Mouse (Mus musculus) hindbrain, embryonic 15.5 days (tissue): ENCODE measurements around the gene Fmo5. TPM values are rescaled to one million over a fixed set of nuclear protein-coding genes. Genes with fewer than 3 reads are reported as not detected.

Source experiments
- ATAC-seq: fragments of 200-750 bp; cut with Nextera tagmentation; 2 replicates; pipeline ENCODE4 v1.8.0; 2017; ENCODE audit warnings: low read depth, moderate number of reproducible peaks, moderate TSS enrichment; ENCODE audit not compliant: low FRiP score
- H3K27ac ChIP-seq: fragments of 300-500 bp; sonication (generic); replicated peaks from 2 replicates; pipeline ENCODE4 v1.5.1; 2015; ENCODE audit warnings: mild to moderate bottlenecking, inconsistent platforms
- H3K27me3 ChIP-seq: fragments of 300-500 bp; sonication (generic); 2 replicates; pipeline ENCODE4 v1.6.1; 2015; ENCODE audit warnings: control low read depth, inconsistent platforms
- H3K36me3 ChIP-seq: fragments of 300-500 bp; sonication (generic); 2 replicates; pipeline ENCODE4 v1.6.1; 2015; ENCODE audit warnings: control low read depth, inconsistent platforms
- H3K4me1 ChIP-seq: fragments of 300-500 bp; sonication (generic); replicated peaks from 2 replicates; pipeline ENCODE4 v1.6.1; 2015; ENCODE audit warnings: control low read depth, inconsistent platforms
- H3K4me2 ChIP-seq: fragments of 300-500 bp; sonication (generic); 2 replicates; pipeline ENCODE4 v1.6.1; 2015; ENCODE audit warnings: moderate library complexity, mild to moderate bottlenecking, inconsistent platforms
- H3K4me3 ChIP-seq: fragments of 300-500 bp; sonication (generic); 2 replicates; pipeline ENCODE4 v1.5.1; 2015; ENCODE audit warnings: mild to moderate bottlenecking, inconsistent platforms
- H3K9ac ChIP-seq: fragments of 300-500 bp; sonication (generic); 2 replicates; pipeline ENCODE4 v1.6.1; 2015; ENCODE audit warnings: inconsistent platforms
- H3K9me3 ChIP-seq: fragments of 300-500 bp; sonication (generic); 2 replicates; pipeline ENCODE4 v1.6.1; 2016; ENCODE audit warnings: control low read depth, inconsistent platforms
- WGBS: fragments of 180-500 bp; shearing (Covaris S2); methylation state at CpG from one replicate; pipeline ENCODE4 v1.1.7; 2015; 5-methylcytosine and 5-hydroxymethylcytosine counted together
- polyA plus RNA-seq: library from polyadenylated mRNA; unstranded; fragments of >200 nt; fragmentation: Nextera tagmentation; extraction: Ambion mirVana; gene quantifications from 2 replicates; pipeline ENCODE4 v1.2.1, GENCODE M21; 2015

Gene Fmo5
- polyA plus RNA-seq, 1 experiment from 2014 or later = 0.62 TPM

DNA sequence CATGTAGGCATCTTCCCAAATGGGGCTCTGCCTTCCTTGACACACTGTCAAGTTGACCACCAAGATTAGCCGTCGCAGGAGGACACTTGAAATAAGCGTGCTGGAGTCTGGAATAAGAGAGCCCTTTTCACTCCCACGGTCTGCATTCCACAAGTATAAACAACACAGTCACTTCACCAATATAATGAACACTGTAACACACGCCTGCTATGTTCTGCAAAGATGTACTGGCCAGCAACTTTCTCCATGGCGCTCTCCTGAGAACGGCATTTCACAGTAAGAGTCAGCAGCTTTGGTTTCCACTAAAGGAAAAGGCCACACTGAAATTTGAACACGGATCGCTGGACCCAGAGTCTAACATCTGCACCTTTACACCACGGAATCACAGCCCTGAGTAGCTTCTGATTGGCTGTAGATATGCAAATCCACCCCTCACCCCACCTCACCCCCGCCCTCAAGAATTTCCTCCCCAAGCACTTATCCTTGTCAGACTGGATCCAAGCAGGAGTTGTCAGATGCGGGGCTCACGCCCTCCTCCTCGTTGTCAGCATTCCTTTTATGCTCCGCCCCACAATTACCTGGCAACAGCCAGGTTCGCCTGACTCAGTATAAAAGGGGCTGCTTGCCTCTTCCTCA, 55.1 kb downstream of the Fmo5 start:
- H3K4me2 ChIP-seq = peak overlapping the region; percentile 39
- peaks cover 20% of the 10 kb centered on the region for H3K4me1 ChIP-seq
- peak overlapping the region; percentile 13; the same call in 1 of the 2 replicates for H3K4me3 ChIP-seq
- ATAC-seq = no peak
- H3K27me3 ChIP-seq = peaks cover 10% of the 10 kb centered on the region; the same call in 1 of the 2 replicates
- no peak overlapping the region for H3K27ac ChIP-seq
- H3K9me3 ChIP-seq = no peaks in the 10 kb centered on the region
- 6% methylated on average over 16 of the region's 16 CpGs for WGBS
- H3K36me3 ChIP-seq = no peaks in the 10 kb centered on the region
- H3K9ac ChIP-seq = no peak overlapping the region

DNA sequence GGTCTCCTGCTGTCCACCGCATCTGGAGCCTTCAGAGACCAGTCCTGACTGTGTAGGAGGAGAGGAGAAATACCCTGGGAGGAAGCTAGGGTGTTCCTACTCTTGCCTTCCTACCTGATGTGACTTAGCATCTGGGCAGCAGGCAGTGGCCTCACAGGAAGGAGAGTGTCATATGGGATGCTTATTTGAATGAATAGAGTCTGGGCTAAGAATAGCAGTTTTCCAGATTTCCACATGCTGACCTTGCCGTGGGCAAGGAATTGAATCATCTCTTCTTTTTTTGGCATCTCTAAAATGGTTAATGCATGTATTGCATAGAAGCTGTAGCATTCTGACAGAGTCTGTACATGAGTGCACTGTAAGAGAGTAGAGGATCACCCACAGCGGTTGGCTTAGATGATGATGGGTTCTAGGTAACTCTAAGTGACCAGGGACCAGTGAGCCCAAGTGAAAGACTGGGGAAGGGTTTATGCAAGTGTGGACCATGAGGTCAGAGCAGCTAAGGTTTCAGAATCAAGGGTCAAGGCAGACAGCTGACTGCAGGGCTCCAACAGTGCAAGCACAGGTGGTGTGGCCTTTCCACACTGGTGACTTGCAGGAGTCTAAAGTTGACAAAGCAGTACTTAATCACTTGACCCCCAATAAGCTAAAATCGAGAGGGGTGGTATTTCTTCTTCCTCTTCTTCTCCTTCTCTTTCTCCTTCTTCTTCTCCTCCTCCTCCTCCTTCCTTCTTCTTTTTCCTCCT, 57.9 kb downstream of the Fmo5 start:
- Histone ChIP-seq H3K27ac (no peak overlapping the region), H3K9me3 (no peaks in the 10 kb centered on the region), H3K4me2 (no peak overlapping the region), H3K27me3 (peaks cover 10% of the 10 kb centered on the region; the same call in 1 of the 2 replicates), H3K4me3 (no peak overlapping the region), H3K36me3 (peaks cover 11% of the 10 kb centered on the region; the same call in 1 of the 2 replicates), H3K9ac (no peak overlapping the region), H3K4me1 (peaks cover 12% of the 10 kb centered on the region)
- no peak for ATAC-seq
- 89% methylated on average over 4 of the region's 4 CpGs for WGBS

GRCm38 (mm10) chr3:97689289-97689688, 60.7 kb downstream of the Fmo5 start:
- Histone ChIP-seq H3K4me3 (no peak overlapping the region), H3K4me2 (no peak overlapping the region), H3K9ac (no peak overlapping the region), H3K36me3 (peaks cover 32% of the 10 kb centered on the region), H3K4me1 (no peaks in the 10 kb centered on the region), H3K9me3 (no peaks in the 10 kb centered on the region), H3K27ac (no peak overlapping the region), H3K27me3 (no peaks in the 10 kb centered on the region)
- ATAC-seq = no peak
- 82% methylated on average over 2 of the region's 2 CpGs for WGBS

- Histone ChIP-seq H3K36me3 (peaks cover 45% of the 10 kb centered on the region), H3K27me3 (no peaks in the 10 kb centered on the region), H3K9me3 (no peaks in the 10 kb centered on the region), H3K4me2 (no peak overlapping the region), H3K4me1 (no peaks in the 10 kb centered on the region), H3K9ac (no peak overlapping the region), H3K4me3 (no peak overlapping the region), H3K27ac (no peak overlapping the region)
- 65% methylated on average over 7 of the region's 7 CpGs for WGBS
- no peak for ATAC-seq
Measured at GRCm38 (mm10) chr3:97690590-97690989, 62.0 kb downstream of the Fmo5 start.

- Histone ChIP-seq H3K4me1 (no peaks in the 10 kb centered on the region), H3K27me3 (no peaks in the 10 kb centered on the region), H3K4me2 (no peak overlapping the region), H3K4me3 (no peak overlapping the region), H3K9ac (no peak overlapping the region), H3K9me3 (no peaks in the 10 kb centered on the region), H3K27ac (no peak overlapping the region), H3K36me3 (peaks cover 50% of the 10 kb centered on the region)
- WGBS = 56% methylated on average over 12 of the region's 12 CpGs
- ATAC-seq = peak; percentile 60; the same call in 1 of the 2 replicates
Measured at GRCm38 (mm10) chr3:97691443-97692017, 62.9 kb downstream of the Fmo5 start.

GRCm38 (mm10) chr3:97693806-97694205, 65.2 kb downstream of the Fmo5 start:
- no peak overlapping the region for H3K4me3 ChIP-seq
- H3K36me3 ChIP-seq = peaks cover 64% of the 10 kb centered on the region
- H3K9me3 ChIP-seq = no peaks in the 10 kb centered on the region
- no peak overlapping the region for H3K27ac ChIP-seq
- no peak overlapping the region for H3K9ac ChIP-seq
- no peaks in the 10 kb centered on the region for H3K4me1 ChIP-seq
- no peak overlapping the region for H3K4me2 ChIP-seq
- H3K27me3 ChIP-seq = no peaks in the 10 kb centered on the region
- ATAC-seq = no peak
- WGBS = 93% methylated on average over 6 of the region's 6 CpGs

DNA sequence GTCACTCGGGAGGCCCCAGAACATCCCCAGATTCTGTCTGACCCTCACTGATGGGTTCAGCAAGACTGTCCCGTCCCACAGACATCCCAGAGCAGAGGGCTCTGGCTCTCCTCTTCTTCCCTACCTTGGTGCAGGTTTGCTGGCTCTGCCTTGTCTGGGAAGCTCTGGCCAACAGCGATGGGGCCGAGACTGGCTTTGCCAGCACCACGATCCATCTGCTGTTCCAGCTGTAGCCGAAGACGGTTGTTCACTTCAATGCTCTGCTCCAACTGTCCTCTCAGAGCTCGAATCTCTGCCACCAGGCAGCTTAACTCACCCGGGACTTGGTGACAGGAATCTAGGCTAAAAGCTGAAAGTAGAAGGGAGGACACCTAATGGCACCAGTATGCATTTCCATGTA, 68.3 kb downstream of the Fmo5 start:
- no peak overlapping the region for H3K9ac ChIP-seq
- no peaks in the 10 kb centered on the region for H3K27me3 ChIP-seq
- H3K36me3 ChIP-seq = peaks cover 74% of the 10 kb centered on the region
- H3K27ac ChIP-seq = no peak overlapping the region
- H3K9me3 ChIP-seq = no peaks in the 10 kb centered on the region
- H3K4me3 ChIP-seq = no peak overlapping the region
- no peaks in the 10 kb centered on the region for H3K4me1 ChIP-seq
- H3K4me2 ChIP-seq = no peak overlapping the region
- ATAC-seq = no peak
- 90% methylated on average over 9 of the region's 9 CpGs for WGBS

DNA sequence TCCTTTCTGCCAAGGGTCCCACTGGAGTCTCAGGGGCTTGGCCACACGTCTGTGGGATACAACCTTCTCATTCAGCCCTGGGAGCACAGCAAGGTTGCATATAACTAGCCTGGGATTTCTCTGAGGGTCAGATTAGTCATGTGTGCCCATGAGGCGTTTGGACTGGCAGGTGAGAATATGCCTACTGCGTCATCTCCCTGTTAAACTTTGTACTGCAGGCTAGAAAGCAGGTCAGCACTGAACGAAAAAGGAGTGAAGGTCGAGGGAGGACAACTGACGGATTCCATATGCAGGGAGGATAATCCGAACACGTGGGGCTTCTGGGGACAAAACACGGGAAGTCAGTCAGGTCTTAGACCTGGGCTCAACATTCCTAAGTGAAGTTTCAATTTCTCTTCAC, 68.7 kb downstream of the Fmo5 start:
- no peak for ATAC-seq
- Histone ChIP-seq H3K9ac (no peak overlapping the region), H3K36me3 (peaks cover 76% of the 10 kb centered on the region), H3K27ac (no peak overlapping the region), H3K4me2 (no peak overlapping the region), H3K4me1 (no peaks in the 10 kb centered on the region), H3K27me3 (no peaks in the 10 kb centered on the region), H3K9me3 (no peaks in the 10 kb centered on the region), H3K4me3 (no peak overlapping the region)
- WGBS = 85% methylated on average over 9 of the region's 9 CpGs

DNA sequence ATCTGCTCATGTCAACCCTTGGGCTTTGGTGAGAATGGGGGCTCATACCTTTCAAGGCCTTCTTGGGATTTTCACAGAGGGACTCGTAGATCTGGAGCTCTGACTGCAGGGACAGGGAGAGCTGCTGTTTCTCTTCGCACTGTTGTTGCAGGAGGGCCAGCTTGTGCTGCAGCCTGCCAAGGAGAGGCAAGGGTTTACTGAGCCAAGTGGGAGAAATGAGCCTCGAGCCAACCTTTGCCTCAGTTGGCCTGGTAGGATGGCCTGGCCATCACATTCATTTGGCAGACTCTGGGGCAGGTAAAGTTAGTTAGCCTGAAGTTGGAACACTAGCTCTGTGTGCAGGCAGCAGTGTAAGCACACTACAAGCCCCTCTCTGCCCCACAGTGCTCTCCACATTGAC, 70.5 kb downstream of the Fmo5 start:
- H3K9ac ChIP-seq = no peak overlapping the region
- no peak overlapping the region for H3K27ac ChIP-seq
- no peak overlapping the region for H3K4me2 ChIP-seq
- no peak overlapping the region for H3K4me3 ChIP-seq
- WGBS = 79% methylated on average over 3 of the region's 3 CpGs
- ATAC-seq = no peak
- no peaks in the 10 kb centered on the region for H3K9me3 ChIP-seq
- no peaks in the 10 kb centered on the region for H3K4me1 ChIP-seq
- H3K27me3 ChIP-seq = no peaks in the 10 kb centered on the region
- peaks cover 71% of the 10 kb centered on the region for H3K36me3 ChIP-seq

- ATAC-seq = no peak
- Histone ChIP-seq H3K36me3 (peaks cover 58% of the 10 kb centered on the region), H3K4me2 (no peak overlapping the region), H3K27me3 (no peaks in the 10 kb centered on the region), H3K4me1 (no peaks in the 10 kb centered on the region), H3K9me3 (no peaks in the 10 kb centered on the region), H3K9ac (no peak overlapping the region), H3K4me3 (no peak overlapping the region), H3K27ac (no peak overlapping the region)
- WGBS = 65% methylated on average over 3 of the region's 3 CpGs
Measured at GRCm38 (mm10) chr3:97701198-97701597, 72.6 kb downstream of the Fmo5 start.

- Histone ChIP-seq H3K4me1 (no peaks in the 10 kb centered on the region), H3K9me3 (no peaks in the 10 kb centered on the region), H3K4me2 (no peak overlapping the region), H3K27ac (no peak overlapping the region), H3K4me3 (no peak overlapping the region), H3K36me3 (peaks cover 51% of the 10 kb centered on the region), H3K9ac (no peak overlapping the region), H3K27me3 (no peaks in the 10 kb centered on the region)
- WGBS = 95% methylated on average over 11 of the region's 11 CpGs
- no peak for ATAC-seq
Measured at GRCm38 (mm10) chr3:97702448-97703080, 74.0 kb downstream of the Fmo5 start.
